Mouse (Mus musculus): ENCODE data around the gene Vwa5b2. TPM values are rescaled to one million over a fixed set of nuclear protein-coding genes. Genes with fewer than 3 reads are reported as not detected.

The Vwa5b2 gene
- 1 to 10 TPM in 1 of 2 experiments, under 1 TPM in 1; 0.08 to 2.4 TPM for polyA plus RNA-seq (2017; shearing (Covaris generic))

DNA sequence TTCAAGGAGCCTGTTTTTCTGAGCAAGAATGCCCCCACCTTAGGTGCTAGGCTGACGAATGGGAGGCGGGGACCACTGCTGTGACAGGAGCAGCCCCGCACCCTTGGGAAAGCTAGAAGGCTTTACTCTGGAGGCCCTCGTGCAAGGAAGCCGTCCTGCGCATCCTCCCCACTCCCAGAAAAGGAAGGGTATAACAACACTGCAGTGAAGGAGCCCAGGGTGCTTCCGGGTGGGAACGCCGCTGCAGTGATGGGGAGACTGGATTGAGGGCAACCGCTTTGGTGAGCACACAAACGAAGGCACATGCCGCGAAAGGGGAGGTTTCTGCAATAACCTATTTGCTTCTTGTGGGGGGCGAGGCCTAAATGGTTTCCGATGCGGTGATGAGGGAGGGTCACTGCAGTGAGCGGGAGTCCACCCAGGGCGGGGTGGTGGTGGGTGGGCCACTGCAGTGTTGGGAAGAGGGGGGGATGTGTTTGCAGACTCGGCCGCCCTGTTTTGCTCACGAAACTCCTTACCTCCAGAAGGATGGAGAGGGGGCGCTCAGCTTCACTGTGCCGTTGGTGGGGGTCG is at the start of gene Vwa5b2:
TSS of gene Vwa5b2 (plus strand) at position 106 of the 573 bp plus-strand sequence.

GRCm38 (mm10) chr16:20548096-20548948 is 40.9 kb upstream of the Vwa5b2 start, which contains the start of gene Abcf3:
Gene Abcf3, plus strand, starts transcription at chr16:20548577.

DNA sequence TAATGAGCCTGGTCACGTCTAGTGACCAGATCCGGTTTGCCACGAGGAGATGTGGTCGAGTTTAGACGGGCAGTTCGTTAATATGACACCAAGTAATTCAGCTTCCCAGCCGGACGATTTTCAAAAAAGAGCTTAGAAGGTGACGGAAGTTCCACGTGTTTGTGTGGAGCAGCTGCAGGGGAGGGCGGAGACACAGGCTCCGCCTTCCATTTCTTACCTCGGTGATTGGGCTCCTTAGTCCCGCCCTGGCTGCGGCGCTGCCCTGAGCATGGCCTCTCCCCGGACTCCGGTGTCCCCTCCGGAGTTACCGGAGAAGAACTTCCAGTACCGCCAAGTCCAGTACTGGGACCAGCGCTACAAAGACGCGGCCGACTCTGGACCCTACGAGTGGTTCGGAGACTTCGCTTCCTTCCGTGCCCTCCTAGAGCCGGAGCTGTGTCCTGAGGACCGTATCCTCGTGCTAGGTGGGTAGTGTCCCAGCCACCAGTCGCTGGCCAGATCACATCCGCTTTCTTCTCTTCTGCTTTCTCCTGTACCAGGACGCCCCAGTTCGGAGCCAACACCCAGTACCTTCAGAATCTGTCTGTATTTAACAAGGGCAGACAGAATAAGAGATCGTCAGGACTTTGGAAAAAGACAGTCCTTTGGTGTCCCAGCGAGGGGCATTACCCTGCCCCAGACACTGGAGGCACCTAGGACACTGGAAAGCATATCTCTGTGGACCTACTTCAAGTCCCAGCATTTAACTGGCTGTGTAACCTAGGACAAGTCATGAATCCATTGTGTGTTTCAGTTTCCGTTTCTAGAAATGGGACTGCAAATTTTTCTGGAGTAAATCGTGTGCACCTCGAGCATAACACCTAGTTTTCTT is 22.3 kb downstream of the Vwa5b2 start, which contains the start of the genes Eef1akmt4, Gm49333 and Alg3:
TSS of gene Eef1akmt4 (plus strand) at position 237 of the 871 bp plus-strand sequence.
TSS of gene Gm49333 (plus strand) at position 254 of the 871 bp plus-strand sequence.
TSS of gene Alg3 (minus strand) at position 379 of the 871 bp plus-strand sequence.

GRCm38 (mm10) chr16:20621191-20621990 is 32.1 kb downstream of the Vwa5b2 start, which contains the start of gene Camk2n2:
Gene Camk2n2, minus strand, starts transcription at chr16:20621287.

DNA sequence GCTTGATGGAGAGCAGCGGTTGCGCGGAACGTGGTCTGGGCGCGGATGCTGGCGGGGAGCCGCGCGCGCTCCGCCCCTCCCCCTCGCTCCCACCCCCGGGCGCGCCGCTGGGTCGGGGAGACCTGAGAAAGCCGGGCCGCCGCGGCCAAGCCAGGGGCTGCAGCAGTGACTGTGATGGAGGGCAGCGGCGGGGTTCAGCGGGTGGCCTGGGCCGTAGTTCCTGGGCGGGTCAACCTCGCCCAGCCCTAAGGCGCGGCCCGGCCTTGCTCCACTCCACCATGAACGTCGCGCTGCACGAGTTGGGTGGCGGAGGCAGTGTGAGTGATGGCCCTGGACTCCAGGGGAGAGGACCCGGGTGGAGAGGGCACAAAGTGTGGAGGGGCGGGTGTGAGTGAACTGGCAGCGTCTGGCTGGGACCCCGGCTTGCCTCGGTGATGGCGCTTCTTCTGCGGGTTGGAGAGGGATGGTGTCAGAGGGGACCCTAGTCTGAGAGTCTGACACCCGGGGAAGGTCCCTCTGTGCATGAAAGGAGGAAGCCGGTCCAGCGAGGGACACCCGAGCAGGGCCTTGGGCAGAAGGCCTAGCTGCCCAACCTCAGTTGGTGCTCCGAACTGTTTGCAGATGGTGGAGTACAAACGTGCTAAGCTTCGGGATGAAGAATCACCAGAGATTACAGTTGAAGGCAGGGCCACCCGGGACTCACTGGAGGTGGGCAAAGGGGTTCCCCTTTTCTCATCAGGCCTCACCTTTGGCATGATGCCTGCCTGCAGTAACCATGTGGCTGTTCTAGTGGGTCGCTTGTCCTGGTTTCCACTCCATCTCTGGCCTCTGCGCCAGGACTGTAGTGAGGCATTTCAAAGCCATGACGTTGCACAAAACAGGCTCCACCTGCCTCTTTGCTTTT is 40.7 kb downstream of the Vwa5b2 start, which contains the start of gene Ece2:
TSS of gene Ece2 (plus strand) at position 98 of the 904 bp plus-strand sequence.

DNA sequence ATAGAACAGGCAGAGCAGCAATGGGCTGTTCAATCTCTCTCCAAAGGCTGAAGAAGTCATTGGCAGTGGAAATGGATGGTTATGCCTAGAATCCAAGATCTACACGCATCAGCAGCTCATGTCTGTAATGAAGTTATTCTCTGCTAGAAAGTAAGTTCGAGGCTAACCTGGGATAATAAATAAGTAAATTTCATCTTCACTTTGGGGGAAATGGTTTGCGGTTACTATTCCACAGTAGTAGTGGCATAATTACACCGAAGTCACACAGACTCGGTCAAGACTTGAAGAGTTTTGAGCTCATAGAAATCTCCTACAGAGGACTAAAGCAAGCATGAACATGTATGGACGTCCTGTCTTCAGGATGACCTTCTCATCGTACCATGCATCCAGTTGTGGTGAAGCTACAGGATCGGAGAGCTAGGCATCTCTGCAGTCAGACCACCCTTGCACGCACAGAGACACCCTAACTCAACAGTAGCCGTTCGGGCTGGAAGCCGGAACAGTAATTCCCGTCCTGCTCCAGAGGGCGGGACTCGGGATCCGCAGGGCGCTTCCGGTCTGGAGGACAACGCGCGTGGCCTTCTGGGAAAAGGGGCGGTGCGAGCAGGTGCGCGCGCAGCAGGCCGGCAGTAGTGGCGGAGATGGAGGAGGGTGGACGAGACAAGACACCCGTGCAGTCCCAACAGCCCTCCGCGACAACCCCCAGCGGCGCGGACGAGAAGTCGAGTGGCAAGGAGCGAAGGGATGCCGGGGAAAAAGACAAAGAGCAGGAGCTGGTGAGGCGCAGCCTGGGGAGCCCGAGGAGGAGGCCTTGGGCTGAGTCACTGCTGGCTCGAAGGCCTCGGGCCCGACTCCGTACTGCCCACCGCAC is 62.0 kb downstream of the Vwa5b2 start, which contains the start of gene Psmd2:
TSS of gene Psmd2 (plus strand) at position 577 of the 871 bp plus-strand sequence.

Other genes with a start within 250 kb of the Vwa5b2 start
- gene Abcc5, start 163.1 kb upstream of the Vwa5b2 start, polyA plus RNA-seq (2017; shearing (Covaris generic)) = 10 to 100 TPM; 27.0 to 32.6 TPM
- 10 to 100 TPM; 70.2 to 83.7 TPM for gene Eif2b5, start 90.7 kb upstream of the Vwa5b2 start, polyA plus RNA-seq (2017; shearing (Covaris generic))
- 10 to 100 TPM; 24.1 to 26.7 TPM for gene Dvl3, start 72.5 kb upstream of the Vwa5b2 start, polyA plus RNA-seq (2017; shearing (Covaris generic))
- 100 to 1,000 TPM; 385 to 421 TPM for gene Ap2m1, start 54.0 kb upstream of the Vwa5b2 start, polyA plus RNA-seq (2017; shearing (Covaris generic))
- 100 to 1,000 TPM in 1 of 2 experiments, 10 to 100 TPM in 1; 65.1 to 102 TPM for gene Abcf3, start 40.9 kb upstream of the Vwa5b2 start, polyA plus RNA-seq (2017; shearing (Covaris generic))
- 10 to 100 TPM; 16.1 to 20.0 TPM for gene Eef1akmt4, start 22.1 kb downstream of the Vwa5b2 start, polyA plus RNA-seq (2017; shearing (Covaris generic))
- not detected for gene Gm49333, start 22.1 kb downstream of the Vwa5b2 start, polyA plus RNA-seq (2017; shearing (Covaris generic))
- 10 to 100 TPM; 39.7 to 42.7 TPM for gene Alg3, start 22.3 kb downstream of the Vwa5b2 start, polyA plus RNA-seq (2017; shearing (Covaris generic))
- under 1 TPM; 0.29 to 0.84 TPM for gene Camk2n2, start 31.8 kb downstream of the Vwa5b2 start, polyA plus RNA-seq (2017; shearing (Covaris generic))
- not detected for gene Ece2, start 40.4 kb downstream of the Vwa5b2 start, polyA plus RNA-seq (2017; shearing (Covaris generic))
- gene Psmd2, start 62.2 kb downstream of the Vwa5b2 start, polyA plus RNA-seq (2017; shearing (Covaris generic)) = 100 to 1,000 TPM; 221 to 235 TPM
- 100 to 1,000 TPM; 104 to 132 TPM for gene Eif4g1, start 78.8 kb downstream of the Vwa5b2 start, polyA plus RNA-seq (2017; shearing (Covaris generic))
- 1 to 10 TPM; 1.3 to 3.9 TPM for gene Fam131a, start 103.8 kb downstream of the Vwa5b2 start, polyA plus RNA-seq (2017; shearing (Covaris generic))
- gene Polr2h, start 128.2 kb downstream of the Vwa5b2 start, polyA plus RNA-seq (2017; shearing (Covaris generic)) = 10 to 100 TPM; 50.7 to 72.0 TPM
- 1 to 10 TPM; 2.7 to 3.5 TPM for gene Clcn2, start 128.3 kb downstream of the Vwa5b2 start, polyA plus RNA-seq (2017; shearing (Covaris generic))
- not detected for gene Chrd, start 143.7 kb downstream of the Vwa5b2 start, polyA plus RNA-seq (2017; shearing (Covaris generic))
- gene Thpo, start 145.0 kb downstream of the Vwa5b2 start, polyA plus RNA-seq (2017; shearing (Covaris generic)) = under 1 TPM in 1 of 2 experiments, not detected in 1; 0.11 TPM

Data from inflammation-experienced regulatory T-cells (primary cell).